Mouse (Mus musculus) liver, embryonic 14.5 days (tissue): Measurements from ENCODE around the gene Gbp2b. TPM values are rescaled to one million over a fixed set of nuclear protein-coding genes. Genes with fewer than 3 reads are reported as not detected.

Source experiments
- ATAC-seq: fragments of 200-750 bp; cut with Nextera tagmentation; 2 replicates; pipeline ENCODE4 v1.8.0; 2017; ENCODE audit warnings: moderate number of reproducible peaks, mild to moderate bottlenecking, moderate library complexity; ENCODE audit not compliant: insufficient read depth
- DNase-seq, 3 experiments: peaks; one replicate each; pipeline ENCODE4 v3.0.0-alpha.2; 2012 to 2013; ENCODE audit warnings: low read depth in 3 of 3, low spot score in 3 of 3
- H3K27ac ChIP-seq: fragments of 300-500 bp; sonication (generic); 2 replicates; pipeline ENCODE4 v1.5.1; 2014; ENCODE audit warnings: moderate library complexity, mild to moderate bottlenecking, control low read depth, inconsistent platforms
- H3K27me3 ChIP-seq: fragments of 300-500 bp; sonication (generic); 2 replicates; pipeline ENCODE4 v1.6.1; 2014; ENCODE audit warnings: mild to moderate bottlenecking, low read length, moderate library complexity; ENCODE audit not compliant: control insufficient read depth, insufficient read depth
- H3K36me3 ChIP-seq: fragments of 300-500 bp; sonication (generic); replicated peaks from 2 replicates; pipeline ENCODE4 v1.6.1; 2014; ENCODE audit warnings: low read depth; ENCODE audit not compliant: control insufficient read depth, insufficient read depth
- H3K4me1 ChIP-seq, 2 experiments: fragments of 200-500 bp in 1 of 2; fragments of 300-500 bp in 1 of 2; sonication (generic) in 1 of 2; replicated peaks; 2 replicates each; pipeline ENCODE4 v1.6.1; 2012 to 2014; ENCODE audit warnings: antibody characterized with exemption in 1 of 2, inconsistent platforms in 1 of 2, low read length in 1 of 2; ENCODE audit not compliant: control insufficient read depth in 2 of 2, insufficient read depth in 2 of 2
- H3K4me2 ChIP-seq: fragments of 300-500 bp; sonication (generic); 2 replicates; pipeline ENCODE4 v1.6.1; 2014; ENCODE audit warnings: low read depth, mild to moderate bottlenecking, control low read depth, moderate library complexity
- H3K4me3 ChIP-seq, 2 experiments: fragments of 200-500 bp in 1 of 2; fragments of 300-500 bp in 1 of 2; sonication (generic) in 1 of 2; 2 replicates each; pipeline ENCODE4 v1.5.1; 2012 to 2014; ENCODE audit warnings: low read depth in 2 of 2, low read length in 2 of 2, mild to moderate bottlenecking in 2 of 2, control low read depth in 1 of 2, inconsistent platforms in 1 of 2, moderate library complexity in 1 of 2; ENCODE audit not compliant: insufficient read depth in 1 of 2
- H3K9ac ChIP-seq: fragments of 300-500 bp; sonication (generic); replicated peaks from 2 replicates; pipeline ENCODE4 v1.6.1; 2014; ENCODE audit warnings: mild to moderate bottlenecking, control low read depth, moderate library complexity
- H3K9me3 ChIP-seq: fragments of 300-500 bp; sonication (generic); 2 replicates; pipeline ENCODE4 v1.6.1; 2016; ENCODE audit warnings: low read length, mixed read lengths; ENCODE audit not compliant: control insufficient read depth
- CTCF ChIP-seq: IDR thresholded peaks from 2 replicates; pipeline ENCODE4 v1.5.1; 2016; ENCODE audit warnings: antibody characterized with exemption, low read depth, control low read depth
- EP300 ChIP-seq: IDR thresholded peaks from 2 replicates; pipeline ENCODE4 v1.6.1; 2016; ENCODE audit warnings: antibody characterized with exemption, low read depth
- WGBS: fragments of 180-500 bp; shearing (Covaris S2); extraction: QIAGEN DNeasy Blood & Tissue Kit; methylation state at CpG from one replicate; pipeline ENCODE4 v1.1.7; 2014; ENCODE audit not compliant: insufficient replicate concordance; 5-methylcytosine and 5-hydroxymethylcytosine counted together
- polyA plus RNA-seq, 2 experiments: library from polyadenylated mRNA; depleted of rRNA in 1 of 2; stranded (reverse) in 1 of 2; unstranded in 1 of 2; fragments of >200 nt; fragmentation: Nextera tagmentation in 1 of 2; extraction: Ambion mirVana in 1 of 2; gene quantifications; 2 replicates each; pipeline versions ENCODE4 v1.2.1 to v1.2.3; 2012 to 2014

Gene Gbp2b
- polyA plus RNA-seq, 2 experiments, result 0.01 TPM; not detected in 1

DNA sequence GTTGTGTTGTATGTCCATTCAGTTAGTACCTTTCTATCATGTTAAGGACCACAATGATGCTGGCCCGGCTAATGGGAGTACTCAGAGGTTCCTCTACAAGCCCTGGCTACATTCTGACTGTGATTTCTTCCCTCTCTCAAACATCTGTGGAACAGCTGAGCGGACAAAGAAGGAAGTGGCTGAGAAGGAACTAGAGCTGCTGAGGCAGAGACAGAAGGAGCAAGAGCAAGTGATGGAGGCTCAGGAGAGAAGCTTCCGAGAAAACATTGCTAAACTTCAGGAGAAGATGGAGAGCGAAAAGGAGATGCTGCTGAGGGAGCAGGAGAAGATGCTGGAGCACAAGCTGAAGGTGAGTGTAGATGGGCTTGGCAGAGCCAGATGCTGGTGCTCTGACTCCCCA, 23.9 kb upstream of the Gbp2b start:
- Histone ChIP-seq H3K4me2 (no peak overlapping the region), H3K36me3 (no peaks in the 10 kb centered on the region), H3K4me3 (no peak overlapping the region), H3K9ac (no peak overlapping the region), H3K27me3 (no peaks in the 10 kb centered on the region), H3K27ac (no peak overlapping the region), H3K9me3 (no peaks in the 10 kb centered on the region), H3K4me1 (no peaks in the 10 kb centered on the region)
- DNase-seq (no peak), ATAC-seq (no peak)
- WGBS, result 50% methylated on average over 4 of the region's 4 CpGs
- no peak for TF ChIP-seq CTCF
- TF ChIP-seq EP300, result no peak

DNA sequence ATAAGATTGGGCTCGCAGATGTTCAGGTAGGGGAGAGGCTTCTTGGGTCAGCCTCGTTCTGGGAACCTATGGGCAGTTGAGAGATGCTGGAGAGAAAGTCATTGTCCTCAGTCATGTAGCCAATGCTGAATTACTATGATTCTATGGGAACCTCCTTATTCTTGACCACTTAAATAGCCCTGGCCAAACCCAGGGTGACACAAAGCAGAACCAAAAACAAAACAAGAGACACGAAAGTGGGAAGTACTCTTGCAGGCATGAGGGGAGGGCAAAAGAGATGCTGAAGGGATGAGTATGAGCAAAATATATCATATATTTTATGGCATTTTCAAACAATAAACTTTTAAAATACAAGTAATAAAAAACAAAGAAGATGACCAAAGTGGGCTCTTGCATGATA, 17.5 kb upstream of the Gbp2b start:
- H3K36me3 ChIP-seq, result no peaks in the 10 kb centered on the region
- WGBS, result 44% methylated on average over 3 of the region's 3 CpGs
- no peak overlapping the region for H3K9ac ChIP-seq
- no peaks in the 10 kb centered on the region for H3K9me3 ChIP-seq
- no peak overlapping the region for H3K4me2 ChIP-seq
- ATAC-seq (no peak), DNase-seq (no peak)
- TF ChIP-seq CTCF (no peak), EP300 (no peak)
- H3K27me3 ChIP-seq, result no peaks in the 10 kb centered on the region
- H3K27ac ChIP-seq, result no peak overlapping the region
- H3K4me3 ChIP-seq, result no peak overlapping the region
- H3K4me1 ChIP-seq, result no peaks in the 10 kb centered on the region

DNA sequence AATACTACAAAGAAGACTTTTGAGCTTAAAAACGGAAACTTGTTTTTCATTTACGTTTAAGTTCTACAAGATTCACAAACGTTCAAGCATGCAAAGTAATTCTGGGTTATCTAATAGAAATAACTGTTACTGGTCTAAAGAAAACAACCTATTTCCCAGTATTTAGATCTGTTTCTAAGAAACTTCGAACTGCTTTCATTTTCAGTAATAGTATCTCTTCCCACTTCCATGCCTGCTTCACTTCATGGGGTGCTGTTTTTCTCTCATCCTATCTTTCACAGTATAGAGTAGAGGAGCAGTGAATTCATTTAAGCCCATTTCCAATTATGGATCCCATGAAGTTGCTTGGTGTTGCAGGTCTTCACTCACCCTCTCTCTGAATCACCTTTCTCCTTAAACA, 16.3 kb upstream of the Gbp2b start:
- DNase-seq (no peak), ATAC-seq (no peak)
- no peak for TF ChIP-seq CTCF
- TF ChIP-seq EP300, result no peak
- H3K4me1 ChIP-seq, result no peaks in the 10 kb centered on the region
- no peaks in the 10 kb centered on the region for H3K36me3 ChIP-seq
- no peak overlapping the region for H3K4me2 ChIP-seq
- no peak overlapping the region for H3K4me3 ChIP-seq
- WGBS, result 52% methylated on average over 4 of the region's 4 CpGs
- H3K9ac ChIP-seq, result no peak overlapping the region
- H3K9me3 ChIP-seq, result no peaks in the 10 kb centered on the region
- H3K27ac ChIP-seq, result no peak overlapping the region
- no peaks in the 10 kb centered on the region for H3K27me3 ChIP-seq

DNA sequence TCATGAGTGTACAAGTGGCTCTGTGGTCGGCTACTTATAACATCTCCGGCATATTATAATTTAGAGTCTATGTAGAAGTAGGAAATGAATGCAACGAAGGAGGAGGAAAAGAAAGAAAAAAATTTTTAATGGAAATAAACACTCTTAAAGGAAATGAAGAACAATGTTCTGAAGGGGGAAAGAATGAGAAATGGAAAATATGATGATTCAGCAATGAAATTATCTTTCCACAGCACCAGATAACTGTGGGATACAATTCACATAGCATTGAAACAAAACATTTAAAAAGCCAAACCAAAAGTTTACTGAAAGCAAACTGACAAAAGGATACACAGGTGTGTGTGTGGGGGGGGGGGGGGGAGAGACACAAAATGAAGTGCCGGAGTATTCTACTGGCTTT, 11.6 kb upstream of the Gbp2b start:
- 62% methylated on average over 4 of the region's 4 CpGs for WGBS
- TF ChIP-seq CTCF, result no peak
- TF ChIP-seq EP300, result no peak
- no peaks in the 10 kb centered on the region for H3K36me3 ChIP-seq
- no peak for DNase-seq
- ATAC-seq, result no peak
- no peak overlapping the region for H3K27ac ChIP-seq
- H3K9me3 ChIP-seq, result no peaks in the 10 kb centered on the region
- H3K4me3 ChIP-seq, result no peak overlapping the region
- no peaks in the 10 kb centered on the region for H3K4me1 ChIP-seq
- no peaks in the 10 kb centered on the region for H3K27me3 ChIP-seq
- H3K4me2 ChIP-seq, result no peak overlapping the region
- no peak overlapping the region for H3K9ac ChIP-seq

DNA sequence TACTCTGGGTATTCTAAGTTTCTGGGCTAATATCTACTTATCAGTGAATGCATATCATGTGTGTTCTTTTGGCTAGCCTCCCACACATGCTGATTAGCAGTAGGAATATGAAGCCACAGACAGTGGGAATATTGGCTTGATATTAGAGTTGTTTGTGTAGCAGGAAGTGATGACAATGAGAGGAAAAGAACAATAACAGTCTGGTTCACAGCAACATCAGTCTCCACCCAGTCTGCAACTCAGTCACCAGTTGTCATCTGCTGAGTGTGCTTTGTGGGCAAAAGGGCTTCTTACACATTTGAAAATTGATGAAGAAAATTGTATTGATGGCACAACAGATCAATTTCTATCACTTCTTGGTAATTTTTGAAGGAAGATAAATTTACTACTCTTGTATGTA, 7.3 kb upstream of the Gbp2b start:
- no peak overlapping the region for H3K4me2 ChIP-seq
- H3K9me3 ChIP-seq, result no peaks in the 10 kb centered on the region
- no peak for ATAC-seq
- no peak overlapping the region for H3K4me3 ChIP-seq
- no peak overlapping the region for H3K27ac ChIP-seq
- no peaks in the 10 kb centered on the region for H3K27me3 ChIP-seq
- H3K36me3 ChIP-seq, result no peaks in the 10 kb centered on the region
- DNase-seq, result no peak
- no peaks in the 10 kb centered on the region for H3K4me1 ChIP-seq
- TF ChIP-seq EP300, result no peak
- no peak for TF ChIP-seq CTCF
- no peak overlapping the region for H3K9ac ChIP-seq

DNA sequence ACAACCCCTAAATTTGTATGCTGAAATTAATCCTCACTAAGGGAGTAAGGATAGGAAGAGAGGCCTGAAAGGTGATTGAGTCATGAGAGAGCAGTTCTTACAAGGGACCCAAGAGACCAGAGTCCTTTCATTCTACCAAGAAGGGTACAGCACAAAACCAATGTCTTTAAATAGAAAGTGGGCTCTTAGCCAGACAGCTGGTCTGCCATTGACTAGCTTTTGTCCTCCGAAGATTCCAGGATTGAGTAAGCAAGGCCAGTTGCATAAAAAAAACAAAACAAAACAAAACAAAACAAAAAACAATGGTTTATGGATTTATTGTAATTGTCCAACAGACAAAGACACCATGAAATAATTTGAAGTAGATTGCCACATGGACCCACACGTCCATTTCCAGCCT, 5.8 kb upstream of the Gbp2b start:
- 52% methylated on average over 2 of the region's 2 CpGs for WGBS
- H3K4me2 ChIP-seq, result no peak overlapping the region
- no peaks in the 10 kb centered on the region for H3K4me1 ChIP-seq
- no peaks in the 10 kb centered on the region for H3K9me3 ChIP-seq
- no peak overlapping the region for H3K27ac ChIP-seq
- H3K27me3 ChIP-seq, result no peaks in the 10 kb centered on the region
- DNase-seq (no peak), ATAC-seq (no peak)
- H3K4me3 ChIP-seq, result no peak overlapping the region
- H3K9ac ChIP-seq, result no peak overlapping the region
- TF ChIP-seq EP300 (no peak), CTCF (no peak)
- no peaks in the 10 kb centered on the region for H3K36me3 ChIP-seq
